Mouse (Mus musculus) midbrain, postnatal 0 days (tissue): ENCODE results near the gene Pi16. TPM values are rescaled to one million over a fixed set of nuclear protein-coding genes. Genes with fewer than 3 reads are reported as not detected.
A peak's percentile ranks its signal among the peaks of the same experiment; 100 is the strongest.

Experiments
- ATAC-seq: fragments of 200-750 bp; cut with Nextera tagmentation; 2 replicates; pipeline ENCODE4 v1.8.0; 2017; ENCODE audit warnings: moderate number of reproducible peaks, mild to moderate bottlenecking, moderate TSS enrichment, moderate library complexity; ENCODE audit not compliant: low FRiP score
- DNase-seq: peaks from one replicate; pipeline ENCODE4 v3.0.0-alpha.2; 2015; ENCODE audit warnings: low spot score
- H3K27ac ChIP-seq: fragments of 300-500 bp; sonication (generic); 2 replicates; pipeline ENCODE4 v1.5.1; 2014; ENCODE audit warnings: low read depth, mild to moderate bottlenecking, low read length, mixed read lengths
- H3K27me3 ChIP-seq: fragments of 300-500 bp; sonication (generic); 2 replicates; pipeline ENCODE4 v1.6.1; 2014; ENCODE audit warnings: low read length, control low read depth, mixed read lengths; ENCODE audit not compliant: insufficient read depth
- H3K36me3 ChIP-seq: fragments of 300-500 bp; sonication (generic); 2 replicates; pipeline ENCODE4 v1.6.1; 2014; ENCODE audit warnings: low read length, control low read depth, mixed read lengths; ENCODE audit not compliant: insufficient read depth
- H3K4me1 ChIP-seq: fragments of 300-500 bp; sonication (generic); 2 replicates; pipeline ENCODE4 v1.6.1; 2014; ENCODE audit warnings: mild to moderate bottlenecking, control low read depth, antibody characterized with exemption, low read length, mixed read lengths; ENCODE audit not compliant: insufficient read depth
- H3K4me2 ChIP-seq: fragments of 300-500 bp; sonication (generic); 2 replicates; pipeline ENCODE4 v1.6.1; 2014; ENCODE audit warnings: low read depth, mild to moderate bottlenecking, low read length, mixed read lengths; ENCODE audit not compliant: poor library complexity, severe bottlenecking
- H3K4me3 ChIP-seq: fragments of 300-500 bp; sonication (generic); 2 replicates; pipeline ENCODE4 v1.5.1; 2014; ENCODE audit warnings: low read depth, mild to moderate bottlenecking, low read length, moderate library complexity
- H3K9ac ChIP-seq: fragments of 300-500 bp; sonication (generic); replicated peaks from 2 replicates; pipeline ENCODE4 v1.6.1; 2014; ENCODE audit warnings: mild to moderate bottlenecking, low read length, moderate library complexity, mixed read lengths; ENCODE audit not compliant: poor library complexity, severe bottlenecking
- H3K9me3 ChIP-seq: fragments of 300-500 bp; sonication (generic); 2 replicates; pipeline ENCODE4 v1.6.1; 2016; ENCODE audit warnings: low read length, control low read depth
- CTCF ChIP-seq: IDR thresholded peaks from 2 replicates; pipeline ENCODE4 v1.5.1; 2016; ENCODE audit warnings: antibody characterized with exemption, mild to moderate bottlenecking
- WGBS: fragments of 180-500 bp; shearing (Covaris S2); extraction: QIAGEN DNeasy Blood & Tissue Kit; methylation state at CpG from one replicate; pipeline ENCODE4 v1.1.7; 2014; 5-methylcytosine and 5-hydroxymethylcytosine counted together
- polyA plus RNA-seq: library from polyadenylated mRNA; unstranded; fragments of >200 nt; fragmentation: Nextera tagmentation; extraction: Ambion mirVana; gene quantifications from 2 replicates; pipeline ENCODE4 v1.2.1, GENCODE M21; 2015
- total RNA-seq: library from RNA; depleted of rRNA; stranded (reverse); fragments of >200 nt; gene quantifications from 2 replicates; pipeline ENCODE4 v1.2.3, GENCODE M21; 2014

Pi16 gene
- total and polyA plus RNA-seq, 2 experiments from 2014 or later, result 3.3 to 4.6 TPM

- H3K27me3 ChIP-seq, result no peaks in the 10 kb centered on the region
- H3K4me1 ChIP-seq, result peaks cover 8% of the 10 kb centered on the region
- H3K36me3 ChIP-seq, result no peaks in the 10 kb centered on the region
- peak overlapping the region; percentile 52 for H3K4me2 ChIP-seq
- TF ChIP-seq CTCF, result no peak
- H3K27ac ChIP-seq, result peak overlapping the region; percentile 97
- H3K4me3 ChIP-seq, result peak overlapping the region; percentile 29
- 6% methylated on average over 9 of the region's 9 CpGs for WGBS
- no peaks in the 10 kb centered on the region for H3K9me3 ChIP-seq
- H3K9ac ChIP-seq, result peak overlapping the region; percentile 46
- ATAC-seq (peak; percentile 59), DNase-seq (no peak)
Measured at GRCm38 (mm10) chr17:29356882-29357281, 39.4 kb downstream of the Pi16 start.

DNA sequence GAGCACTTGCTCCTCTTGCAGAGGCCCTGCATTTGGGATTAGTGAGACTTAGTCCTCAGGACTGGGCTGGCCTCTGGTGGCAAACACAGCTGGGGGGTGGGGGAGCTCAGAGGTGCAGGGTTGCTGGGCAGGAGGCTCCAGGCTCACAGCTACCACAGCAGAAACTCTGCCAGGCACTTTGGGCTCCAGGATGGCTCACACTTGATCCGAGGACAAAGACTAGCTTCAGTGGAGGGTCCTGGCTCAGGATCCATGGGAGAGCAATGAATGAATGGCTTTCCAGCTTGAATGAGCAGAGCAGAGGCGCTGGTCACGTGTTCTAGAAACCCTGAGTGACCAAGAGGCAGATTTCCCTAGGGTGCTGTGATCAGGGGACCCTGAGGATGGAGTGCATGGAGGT, 41.4 kb downstream of the Pi16 start:
- Histone ChIP-seq H3K4me1 (peaks cover 8% of the 10 kb centered on the region), H3K4me3 (no peak overlapping the region), H3K9ac (no peak overlapping the region), H3K4me2 (no peak overlapping the region), H3K9me3 (no peaks in the 10 kb centered on the region), H3K27ac (no peak overlapping the region), H3K27me3 (no peaks in the 10 kb centered on the region), H3K36me3 (no peaks in the 10 kb centered on the region)
- WGBS, result 42% methylated on average over 3 of the region's 3 CpGs
- peak; percentile 47 for DNase-seq
- ATAC-seq, result no peak
- no peak for TF ChIP-seq CTCF

GRCm38 (mm10) chr17:29360761-29361221, 43.3 kb downstream of the Pi16 start, which contains the start of gene Fgd2:
Gene Fgd2 (plus strand): TSS chr17:29360914.
- peak; percentile 49 for TF ChIP-seq CTCF
- ATAC-seq (no peak), DNase-seq (no peak)
- H3K27me3 ChIP-seq, result no peaks in the 10 kb centered on the region
- 20% methylated on average over 5 of the region's 5 CpGs for WGBS
- H3K4me2 ChIP-seq, result no peak within 1 kb of the TSS
- H3K9ac ChIP-seq, result no peak within 1 kb of the TSS
- H3K27ac ChIP-seq, result no peak within 1 kb of the TSS
- no peaks in the 10 kb centered on the region for H3K9me3 ChIP-seq
- peaks cover 7% of the 10 kb centered on the region for H3K4me1 ChIP-seq
- no peaks in the 10 kb centered on the region for H3K36me3 ChIP-seq
- H3K4me3 ChIP-seq, result no peak within 1 kb of the TSS

DNA sequence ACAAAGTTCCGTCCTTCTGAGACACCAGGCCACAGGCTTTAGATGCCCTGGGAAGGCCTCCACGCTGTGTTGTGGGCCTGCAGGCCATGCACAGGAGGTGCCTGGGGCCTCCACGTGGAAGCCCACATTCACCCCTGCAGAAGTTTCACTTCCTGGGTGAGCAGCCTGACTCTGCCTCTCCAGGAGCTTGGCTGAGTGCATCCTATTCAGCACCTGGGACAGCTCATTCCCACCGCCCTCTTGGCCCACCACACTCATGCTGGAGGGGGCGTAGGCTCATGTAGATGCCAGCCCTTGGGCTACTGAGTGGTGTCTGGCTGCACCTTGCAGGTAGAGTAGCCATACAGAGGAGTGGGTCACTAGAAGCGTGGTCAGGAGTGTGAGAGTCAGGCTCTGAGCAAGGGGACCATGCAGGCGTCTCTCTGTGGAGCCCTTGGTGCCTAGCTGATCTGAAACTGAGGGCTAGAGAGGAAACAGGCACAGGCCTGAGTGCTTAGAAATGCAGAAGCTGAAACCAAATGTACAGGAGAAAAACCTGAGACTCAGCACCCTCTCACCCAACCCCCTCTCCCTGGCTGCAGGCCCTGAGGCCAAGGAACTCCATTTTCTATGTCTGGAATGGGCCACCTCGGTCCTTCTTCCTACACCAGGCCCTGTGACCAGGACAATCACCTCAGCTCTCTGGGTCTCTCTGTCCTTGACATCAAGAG, 44.7 kb downstream of the Pi16 start:
- Histone ChIP-seq H3K9me3 (no peaks in the 10 kb centered on the region), H3K4me2 (no peak overlapping the region), H3K4me3 (no peak overlapping the region), H3K4me1 (no peaks in the 10 kb centered on the region), H3K9ac (no peak overlapping the region), H3K27me3 (no peaks in the 10 kb centered on the region), H3K27ac (no peak overlapping the region), H3K36me3 (no peaks in the 10 kb centered on the region)
- ATAC-seq (no peak), DNase-seq (no peak)
- 71% methylated on average over 8 of the region's 8 CpGs for WGBS
- TF ChIP-seq CTCF, result no peak

DNA sequence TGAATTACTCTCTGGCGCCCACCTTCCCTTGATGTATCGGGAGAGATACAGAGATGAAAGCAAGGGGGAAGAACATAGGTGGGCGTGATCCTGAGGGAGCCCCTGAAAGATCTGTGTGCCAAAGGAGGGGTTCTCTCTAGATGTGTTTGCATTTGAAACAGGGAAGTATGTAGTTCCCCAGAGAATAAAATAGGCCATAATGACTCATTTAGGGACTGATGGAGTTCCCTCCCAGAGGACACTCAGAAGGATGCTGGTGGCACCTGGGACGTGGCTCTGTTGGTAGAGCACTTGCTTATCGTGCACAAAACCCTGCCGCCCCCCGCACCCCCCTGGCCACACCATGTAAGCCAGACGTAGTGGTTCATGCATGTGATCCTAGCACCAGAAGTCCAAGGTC, 45.6 kb downstream of the Pi16 start:
- no peaks in the 10 kb centered on the region for H3K4me1 ChIP-seq
- DNase-seq (no peak), ATAC-seq (no peak)
- no peaks in the 10 kb centered on the region for H3K36me3 ChIP-seq
- 88% methylated on average over 8 of the region's 8 CpGs for WGBS
- H3K9me3 ChIP-seq, result no peaks in the 10 kb centered on the region
- no peak for TF ChIP-seq CTCF
- H3K4me3 ChIP-seq, result no peak overlapping the region
- H3K27me3 ChIP-seq, result no peaks in the 10 kb centered on the region
- H3K9ac ChIP-seq, result no peak overlapping the region
- H3K4me2 ChIP-seq, result no peak overlapping the region
- no peak overlapping the region for H3K27ac ChIP-seq

DNA sequence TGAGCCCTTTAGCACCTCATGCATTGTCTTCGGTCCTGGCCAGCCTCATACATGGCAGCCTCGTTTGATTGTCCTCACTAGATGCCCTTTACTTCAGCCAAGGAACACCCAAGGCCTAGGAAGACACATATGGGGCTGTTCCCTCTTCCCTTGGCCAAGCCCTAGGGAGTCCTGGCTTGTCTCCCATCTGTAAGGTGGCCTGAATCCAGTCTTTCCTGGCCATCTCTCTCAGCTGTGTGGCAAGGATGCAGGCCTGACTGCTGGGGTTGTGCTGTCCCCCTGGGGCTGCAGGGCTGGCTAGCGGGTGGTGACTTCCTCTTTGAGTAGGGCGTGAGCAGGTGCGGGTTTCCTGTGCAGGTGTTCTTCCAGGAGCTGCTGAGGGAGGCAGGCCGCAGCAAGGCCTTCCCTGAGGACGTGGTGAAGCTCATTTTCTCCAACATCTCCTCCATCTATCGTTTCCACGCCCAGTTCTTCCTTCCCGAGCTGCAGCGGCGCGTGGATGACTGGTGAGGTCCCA, 47.7 kb downstream of the Pi16 start:
- Histone ChIP-seq H3K36me3 (no peaks in the 10 kb centered on the region), H3K9me3 (no peaks in the 10 kb centered on the region), H3K4me1 (no peaks in the 10 kb centered on the region), H3K4me2 (no peak overlapping the region), H3K27me3 (no peaks in the 10 kb centered on the region), H3K9ac (no peak overlapping the region), H3K4me3 (no peak overlapping the region), H3K27ac (no peak overlapping the region)
- 94% methylated on average over 13 of the region's 13 CpGs for WGBS
- ATAC-seq (no peak), DNase-seq (no peak)
- no peak for TF ChIP-seq CTCF
